Mouse (Mus musculus): Measurements from ENCODE around the gene Id1.
A peak's percentile ranks its signal among the peaks of the same experiment; 100 is the strongest.

The Id1 gene

GRCm38 (mm10) chr2:152736090-152736601 lies at the start of gene Id1:
TSS of gene Id1 (plus strand) at chr2:152736251.
- peak; percentile 26 for DNase-seq (ENCODE audit: low read depth, low spot score)

GRCm38 (mm10) chr2:152686399-152686798 lies 49.7 kb upstream of the Id1 start:
- no peak for DNase-seq (ENCODE audit: low read depth, low spot score)

GRCm38 (mm10) chr2:152686806-152687267 lies 49.2 kb upstream of the Id1 start, which contains the start of gene Mcts2:
TSS of gene Mcts2 (plus strand) at chr2:152687035.
- DNase-seq (ENCODE audit: low read depth, low spot score): peak; percentile 98

GRCm38 (mm10) chr2:152691564-152692217 lies 44.4 kb upstream of the Id1 start:
- no peak for DNase-seq (ENCODE audit: low read depth, low spot score)

- DNase-seq (ENCODE audit: low read depth, low spot score): no peak
Observed at GRCm38 (mm10) chr2:152693233-152693632, 42.8 kb upstream of the Id1 start.

GRCm38 (mm10) chr2:152693735-152694134 lies 42.3 kb upstream of the Id1 start:
- no peak for DNase-seq (ENCODE audit: low read depth, low spot score)

GRCm38 (mm10) chr2:152694708-152695107 lies 41.3 kb upstream of the Id1 start:
- no peak for DNase-seq (ENCODE audit: low read depth, low spot score)

- no peak for DNase-seq (ENCODE audit: low read depth, low spot score)
Observed at GRCm38 (mm10) chr2:152696016-152696415, 40.0 kb upstream of the Id1 start.

- peak; percentile 80 for DNase-seq (ENCODE audit: low read depth, low spot score)
Observed at GRCm38 (mm10) chr2:152696476-152697164, 39.4 kb upstream of the Id1 start.

- no peak for DNase-seq (ENCODE audit: low read depth, low spot score)
Observed at GRCm38 (mm10) chr2:152700138-152700537, 35.9 kb upstream of the Id1 start.

GRCm38 (mm10) chr2:152700725-152701124 lies 35.3 kb upstream of the Id1 start:
- DNase-seq (ENCODE audit: low read depth, low spot score): no peak

GRCm38 (mm10) chr2:152703596-152704255 lies 32.3 kb upstream of the Id1 start:
- DNase-seq (ENCODE audit: low read depth, low spot score): no peak

GRCm38 (mm10) chr2:152704256-152704605 lies 31.8 kb upstream of the Id1 start:
- no peak for DNase-seq (ENCODE audit: low read depth, low spot score)

- no peak for DNase-seq (ENCODE audit: low read depth, low spot score)
Observed at GRCm38 (mm10) chr2:152704811-152705370, 31.2 kb upstream of the Id1 start.

- no peak for DNase-seq (ENCODE audit: low read depth, low spot score)
Observed at GRCm38 (mm10) chr2:152705993-152706571, 30.0 kb upstream of the Id1 start.

- no peak for DNase-seq (ENCODE audit: low read depth, low spot score)
Observed at GRCm38 (mm10) chr2:152707186-152707585, 28.9 kb upstream of the Id1 start.

GRCm38 (mm10) chr2:152707627-152708026 lies 28.4 kb upstream of the Id1 start:
- peak; percentile 61 for DNase-seq (ENCODE audit: low read depth, low spot score)

- no peak for DNase-seq (ENCODE audit: low read depth, low spot score)
Observed at GRCm38 (mm10) chr2:152709066-152709465, 27.0 kb upstream of the Id1 start.

GRCm38 (mm10) chr2:152716241-152716772 lies 19.7 kb upstream of the Id1 start:
- no peak for DNase-seq (ENCODE audit: low read depth, low spot score)

- DNase-seq (ENCODE audit: low read depth, low spot score): no peak
Observed at GRCm38 (mm10) chr2:152717652-152718051, 18.4 kb upstream of the Id1 start.

GRCm38 (mm10) chr2:152718076-152718475 lies 18.0 kb upstream of the Id1 start:
- DNase-seq (ENCODE audit: low read depth, low spot score): no peak
